Mouse (Mus musculus) adrenal gland (tissue): ENCODE results near the gene Rap1gds1.

Experiments
- intact Hi-C: fragments of 180-260 bp; cut with DNase I; formaldehyde crosslinking; loops from one replicate; pipeline ENCODE4 v1.15.1; 2025

Rap1gds1 gene

GRCm38 (mm10) chr3:138945516-138945915, 129.5 kb downstream of the Rap1gds1 start:
- intact Hi-C loops = no loop called here

- intact Hi-C loops = no loop called here
Observed at GRCm38 (mm10) chr3:138941604-138942003, 133.4 kb downstream of the Rap1gds1 start.

GRCm38 (mm10) chr3:138937241-138937640, 137.8 kb downstream of the Rap1gds1 start:
- intact Hi-C loops = no loop called here

- intact Hi-C loops = no loop called here
Observed at GRCm38 (mm10) chr3:138936780-138937179, 138.2 kb downstream of the Rap1gds1 start.

- intact Hi-C loops = no loop called here
Observed at GRCm38 (mm10) chr3:138927437-138927836, 147.6 kb downstream of the Rap1gds1 start.

GRCm38 (mm10) chr3:138926161-138926560, 148.8 kb downstream of the Rap1gds1 start:
- intact Hi-C loops = no loop called here

GRCm38 (mm10) chr3:138918241-138918640, 156.8 kb downstream of the Rap1gds1 start:
- intact Hi-C loops = no loop called here

- intact Hi-C loops = no loop called here
Observed at GRCm38 (mm10) chr3:138917016-138917415, 158.0 kb downstream of the Rap1gds1 start.

GRCm38 (mm10) chr3:138916591-138916990, 158.4 kb downstream of the Rap1gds1 start:
- intact Hi-C loops = no loop called here

GRCm38 (mm10) chr3:138914626-138915288, 160.2 kb downstream of the Rap1gds1 start:
- intact Hi-C loops = no loop called here

- intact Hi-C loops = no loop called here
Observed at GRCm38 (mm10) chr3:138912504-138912903, 162.5 kb downstream of the Rap1gds1 start.

GRCm38 (mm10) chr3:138909313-138909712, 165.7 kb downstream of the Rap1gds1 start:
- intact Hi-C loops = loop anchor here (10.0 kb wide), 2 partner anchors 165 to 385 kb away; partner anchors contain the start of genes Eif4e and Tspan5

- intact Hi-C loops = loop anchor here (2.0 to 10.0 kb wide), 3 partner anchors 161 to 381 kb away; partner anchors contain the start of genes Eif4e and Tspan5
Observed at GRCm38 (mm10) chr3:138906112-138906880, 168.7 kb downstream of the Rap1gds1 start.

- intact Hi-C loops = loop anchor here (2.0 to 10.0 kb wide), 3 partner anchors 161 to 381 kb away; partner anchors contain the start of genes Eif4e and Tspan5
Observed at GRCm38 (mm10) chr3:138905678-138906077, 169.3 kb downstream of the Rap1gds1 start.

GRCm38 (mm10) chr3:138900571-138901141, 174.3 kb downstream of the Rap1gds1 start:
- intact Hi-C loops = loop anchor here (10.0 kb wide), 2 partner anchors 156 to 376 kb away; partner anchors contain the start of genes Eif4e and Tspan5

GRCm38 (mm10) chr3:138898055-138898454, 176.9 kb downstream of the Rap1gds1 start:
- intact Hi-C loops = no loop called here

- intact Hi-C loops = no loop called here
Observed at GRCm38 (mm10) chr3:138897500-138897899, 177.5 kb downstream of the Rap1gds1 start.

- intact Hi-C loops = no loop called here
Observed at GRCm38 (mm10) chr3:138893520-138893919, 181.5 kb downstream of the Rap1gds1 start.

- intact Hi-C loops = no loop called here
Observed at GRCm38 (mm10) chr3:138889769-138890295, 185.2 kb downstream of the Rap1gds1 start.

GRCm38 (mm10) chr3:138889214-138889613, 185.8 kb downstream of the Rap1gds1 start:
- intact Hi-C loops = no loop called here

GRCm38 (mm10) chr3:138886121-138886520, 188.9 kb downstream of the Rap1gds1 start:
- intact Hi-C loops = no loop called here
